Mouse (Mus musculus): ENCODE data around the gene Epb41l3.

DNA sequence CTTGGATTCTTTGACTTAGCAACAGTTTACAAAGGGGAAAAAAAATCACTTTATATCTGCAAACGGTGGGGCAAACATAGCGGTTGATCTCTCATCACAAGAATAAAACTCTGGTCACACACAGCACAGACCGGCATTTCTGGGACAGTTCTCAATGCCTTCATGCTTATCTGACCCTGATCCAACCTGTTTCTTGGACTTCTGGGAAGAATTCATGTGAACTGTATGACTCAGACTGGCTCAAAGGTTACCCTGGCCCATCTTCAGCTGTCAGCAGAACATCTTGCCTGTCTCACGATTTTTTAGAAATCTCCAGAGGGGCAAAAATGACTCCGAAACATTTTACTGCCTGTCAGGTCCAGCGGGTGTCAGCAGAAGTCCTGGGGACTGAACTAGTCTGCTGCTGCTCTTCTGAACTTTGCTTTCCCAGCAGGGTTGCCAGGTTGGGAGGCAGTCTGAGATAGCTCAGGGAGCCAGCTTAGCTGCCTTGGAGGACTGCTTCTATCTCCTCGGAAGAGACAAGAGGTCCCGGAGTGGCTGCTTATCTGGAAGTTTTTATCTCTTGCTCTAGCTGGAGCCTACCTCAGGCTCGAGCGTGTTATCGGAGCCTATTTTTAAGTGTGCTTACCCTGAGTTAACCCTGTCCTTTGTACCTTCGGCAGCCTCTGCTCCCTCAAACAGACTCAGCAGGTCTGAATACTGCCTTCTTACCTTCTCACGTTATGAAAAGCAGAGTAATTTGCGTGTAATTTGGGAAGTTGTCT, 29.7 kb downstream of the Epb41l3 start:
- TF ChIP-seq HCFC1 (IDR thresholded peaks at IDR 0.05; ENCODE audit: borderline replicate concordance, insufficient read depth, low read length) (no peak), CHD2 (IDR thresholded peaks at IDR 0.05; ENCODE audit: low read depth, low read length) (no peak), ZNF384 (IDR thresholded peaks at IDR 0.05; ENCODE audit: low read depth, low read length) (no peak), MAFK (IDR thresholded peaks at IDR 0.05; ENCODE audit: insufficient read depth, low read depth, low read length) (no peak), ZC3H11A (IDR thresholded peaks at IDR 0.05; ENCODE audit: borderline replicate concordance, low read depth, low read length) (no peak)

Measured in ES-E14 (cell line).